8 mouse cellular contexts compared by ENCODE assay signal in genomic region chr8:84197922-84198774, GRCm38 (mm10). TPM values are rescaled to one million over a fixed set of nuclear protein-coding genes. Genes with fewer than 3 reads are reported as not detected.
DNase-seq lines count a peak whose midpoint lies in the region; ATAC-seq and TF ChIP-seq lines count a peak whose summit lies in the region.

No protein-coding gene starts in this region.

- peaks cover 59% of the 10 kb centered on the region for H3K4me1 ChIP-seq in embryonic facial prominence, embryonic 13.5 days
- H3K4me1 ChIP-seq in limb, embryonic 14.5 days (ENCODE audit: control insufficient read depth, insufficient read depth, low read length) = peaks cover 46% of the 10 kb centered on the region
- peaks cover 38% of the 10 kb centered on the region for H3K4me1 ChIP-seq in midbrain, embryonic 15.5 days
- H3K4me1 ChIP-seq in spleen, adult 2 months (ENCODE audit: control insufficient read depth, insufficient read depth, insufficient read length) = peaks cover 28% of the 10 kb centered on the region

- H3K36me3 ChIP-seq in embryonic facial prominence, embryonic 13.5 days = no peaks in the 10 kb centered on the region
- no peaks in the 10 kb centered on the region for H3K36me3 ChIP-seq in limb, embryonic 14.5 days (ENCODE audit: control insufficient read depth, insufficient read depth, low read length)
- no peaks in the 10 kb centered on the region for H3K36me3 ChIP-seq in midbrain, embryonic 15.5 days (replicated peaks)
- no peaks in the 10 kb centered on the region for H3K36me3 ChIP-seq in spleen, adult 2 months (ENCODE audit: control insufficient read depth, insufficient read depth, low read length)

- H3K9ac ChIP-seq in embryonic facial prominence, embryonic 13.5 days = peak overlapping the region; percentile 51
- peak overlapping the region; percentile 74 for H3K9ac ChIP-seq in limb, embryonic 14.5 days (ENCODE audit: low read depth, low read length, severe bottlenecking)
- peak overlapping the region; percentile 11 for H3K9ac ChIP-seq in midbrain, embryonic 15.5 days

- WGBS in embryonic facial prominence, embryonic 13.5 days = 2% methylated on average over 30 of the region's 30 CpGs
- 2% methylated on average over 30 of the region's 30 CpGs for WGBS in limb, embryonic 14.5 days
- WGBS in midbrain, embryonic 15.5 days = 3% methylated on average over 30 of the region's 30 CpGs
- whole genome bisulfite sequencing in spleen, adult 2 months = 3% methylated on average over 30 of the region's 30 CpGs

- H3K4me2 ChIP-seq in embryonic facial prominence, embryonic 13.5 days = peak overlapping the region; percentile 66
- peak overlapping the region; percentile 75 for H3K4me2 ChIP-seq in limb, embryonic 14.5 days (replicated peaks; ENCODE audit: low read depth, low read length, severe bottlenecking)
- H3K4me2 ChIP-seq in midbrain, embryonic 15.5 days = peak overlapping the region; percentile 76

- H3K27ac ChIP-seq in embryonic facial prominence, embryonic 13.5 days = peak overlapping the region; percentile 99
- H3K27ac ChIP-seq in limb, embryonic 14.5 days (replicated peaks; ENCODE audit: low read depth, low read length) = peak overlapping the region; percentile 99
- peak overlapping the region; percentile 77 for H3K27ac ChIP-seq in midbrain, embryonic 15.5 days
- H3K27ac ChIP-seq in spleen, adult 2 months (ENCODE audit: insufficient read depth, low read length) = peak overlapping the region; percentile 88

- no peaks in the 10 kb centered on the region for H3K9me3 ChIP-seq in embryonic facial prominence, embryonic 13.5 days
- H3K9me3 ChIP-seq in limb, embryonic 14.5 days (ENCODE audit: control insufficient read depth, low read length) = no peaks in the 10 kb centered on the region
- no peaks in the 10 kb centered on the region for H3K9me3 ChIP-seq in midbrain, embryonic 15.5 days

- DNase-seq in cerebellum, postnatal 14 days = peak; percentile 52 to 54
- DNase-seq in cerebellum, adult 9-10 months = no peak
- DNase-seq in heart, adult 18-20 months = peak; percentile 95 to 97
- peak; percentile 82 for DNase-seq in kidney, adult 18-20 months
- DNase-seq in limb, embryonic 14.5 days (ENCODE audit: low spot score) = peak; percentile 94
- DNase-seq in spleen, adult 2 months (ENCODE audit: low read depth in 1 of 2, low spot score in 2 of 2) = peak; percentile 93 to 98

- peak overlapping the region; percentile 56 for H3K4me3 ChIP-seq in embryonic facial prominence, embryonic 13.5 days
- H3K4me3 ChIP-seq in limb, embryonic 14.5 days (replicated peaks; ENCODE audit: low read length) = peak overlapping the region; percentile 58
- peak overlapping the region; percentile 50 for H3K4me3 ChIP-seq in midbrain, embryonic 15.5 days
- peak overlapping the region; percentile 58 for H3K4me3 ChIP-seq in spleen, adult 2 months (ENCODE audit: extremely low read depth, insufficient read depth, insufficient read length)

- ATAC-seq in embryonic facial prominence, embryonic 13.5 days (ENCODE audit: insufficient number of reproducible peaks, insufficient read depth, low FRiP score, low TSS enrichment, low read depth) = peak; percentile 63
- peak; percentile 78 for ATAC-seq in limb, embryonic 14.5 days (ENCODE audit: low FRiP score, low read depth)
- ATAC-seq in midbrain, embryonic 15.5 days (replicated peaks) = peak; percentile 84

- no peak for TF ChIP-seq POLR2A in limb, embryonic 14.5 days (IDR thresholded peaks at IDR 0.05; ENCODE audit: borderline replicate concordance, extremely low read depth, insufficient read depth, insufficient read length)
- TF ChIP-seq POLR2A in spleen, adult 2 months (IDR thresholded peaks at IDR 0.05; ENCODE audit: low read depth, low read length) = no peak

- TF ChIP-seq CTCF in spleen, adult 2 months (IDR thresholded peaks at IDR 0.05; ENCODE audit: extremely low read depth, insufficient read depth, insufficient read length, insufficient replicate concordance) = no peak

- no peaks in the 10 kb centered on the region for H3K27me3 ChIP-seq in embryonic facial prominence, embryonic 13.5 days
- H3K27me3 ChIP-seq in limb, embryonic 14.5 days (ENCODE audit: control insufficient read depth, insufficient read depth, low read length) = no peaks in the 10 kb centered on the region
- peaks cover 16% of the 10 kb centered on the region for H3K27me3 ChIP-seq in midbrain, embryonic 15.5 days (replicated peaks)
- H3K27me3 ChIP-seq in spleen, adult 2 months (ENCODE audit: control insufficient read depth, insufficient read depth, low read length) = no peaks in the 10 kb centered on the region

RNA-seq across cellular contexts. Expression of gene Nanos3, which starts 13.1 kb away (rescaled TPM):
- 2.9 and 5.2 TPM in 2 replicates for polyA plus RNA-seq in embryonic facial prominence, embryonic 13.5 days (2015; fragmentation: Nextera tagmentation; extraction: Ambion mirVana)
- 1 to 10 TPM in 1 of 2 experiments, not detected in 1; 1.2 TPM for total RNA-seq in heart, adult 18-20 months (2021)
- polyA plus RNA-seq in limb, embryonic 14.5 days (2012; rRNA removed) = 3.0 and 4.8 TPM in 2 replicates
- 5.4 and 5.8 TPM in 2 replicates for polyA plus RNA-seq in limb, embryonic 14.5 days (2014; fragmentation: Nextera tagmentation; extraction: Ambion mirVana)
- 8.1 and 8.5 TPM in 2 replicates for polyA plus RNA-seq in midbrain, embryonic 15.5 days (2015; fragmentation: Nextera tagmentation; extraction: Ambion mirVana)
- polyA plus RNA-seq in spleen, adult 2 months (2012; rRNA removed) = 1.2 TPM in 1 of 2 replicates, not detected in the other

RNA-seq across cellular contexts. Expression of gene Zswim4, which starts 38.7 kb away (rescaled TPM):
- polyA plus RNA-seq in embryonic facial prominence, embryonic 13.5 days (2015; fragmentation: Nextera tagmentation; extraction: Ambion mirVana) = 19.6 and 22.6 TPM in 2 replicates
- 1 to 10 TPM; 6.4 to 6.6 TPM for total RNA-seq in heart, adult 18-20 months (2021)
- polyA plus RNA-seq in limb, embryonic 14.5 days (2012; rRNA removed) = 23.8 and 35.1 TPM in 2 replicates
- polyA plus RNA-seq in limb, embryonic 14.5 days (2014; fragmentation: Nextera tagmentation; extraction: Ambion mirVana) = 13.9 and 17.1 TPM in 2 replicates
- polyA plus RNA-seq in midbrain, embryonic 15.5 days (2015; fragmentation: Nextera tagmentation; extraction: Ambion mirVana) = 33.2 and 33.3 TPM in 2 replicates
- 11.3 and 17.5 TPM in 2 replicates for polyA plus RNA-seq in spleen, adult 2 months (2012; rRNA removed)

RNA-seq across cellular contexts. Expression of gene 4930432K21Rik, which starts 50.3 kb away (rescaled TPM):
- 1.4 and 1.8 TPM in 2 replicates for polyA plus RNA-seq in embryonic facial prominence, embryonic 13.5 days (2015; fragmentation: Nextera tagmentation; extraction: Ambion mirVana)
- total RNA-seq in heart, adult 18-20 months (2021) = under 1 TPM; 0.35 to 0.59 TPM
- polyA plus RNA-seq in limb, embryonic 14.5 days (2012; rRNA removed) = 1.7 TPM in 2 replicates
- 0.44 and 0.72 TPM in 2 replicates for polyA plus RNA-seq in limb, embryonic 14.5 days (2014; fragmentation: Nextera tagmentation; extraction: Ambion mirVana)
- 2.5 and 2.9 TPM in 2 replicates for polyA plus RNA-seq in midbrain, embryonic 15.5 days (2015; fragmentation: Nextera tagmentation; extraction: Ambion mirVana)
- 1.4 TPM in 2 replicates for polyA plus RNA-seq in spleen, adult 2 months (2012; rRNA removed)

RNA-seq across cellular contexts. Expression of gene Cc2d1a, which starts 50.4 kb away (rescaled TPM):
- polyA plus RNA-seq in embryonic facial prominence, embryonic 13.5 days (2015; fragmentation: Nextera tagmentation; extraction: Ambion mirVana) = 28.2 and 30.7 TPM in 2 replicates
- 10 to 100 TPM; 10.9 to 13.0 TPM for total RNA-seq in heart, adult 18-20 months (2021)
- 30.9 and 34.3 TPM in 2 replicates for polyA plus RNA-seq in limb, embryonic 14.5 days (2012; rRNA removed)
- 21.6 and 22.9 TPM in 2 replicates for polyA plus RNA-seq in limb, embryonic 14.5 days (2014; fragmentation: Nextera tagmentation; extraction: Ambion mirVana)
- polyA plus RNA-seq in midbrain, embryonic 15.5 days (2015; fragmentation: Nextera tagmentation; extraction: Ambion mirVana) = 52.5 and 53.3 TPM in 2 replicates
- polyA plus RNA-seq in spleen, adult 2 months (2012; rRNA removed) = 21.0 and 26.6 TPM in 2 replicates

RNA-seq across cellular contexts. Expression of gene D8Ertd738e, which starts 51.4 kb away (rescaled TPM):
- 318 and 344 TPM in 2 replicates for polyA plus RNA-seq in embryonic facial prominence, embryonic 13.5 days (2015; fragmentation: Nextera tagmentation; extraction: Ambion mirVana)
- 100 to 1,000 TPM; 213 to 219 TPM for total RNA-seq in heart, adult 18-20 months (2021)
- 173 and 221 TPM in 2 replicates for polyA plus RNA-seq in limb, embryonic 14.5 days (2012; rRNA removed)
- 374 and 380 TPM in 2 replicates for polyA plus RNA-seq in limb, embryonic 14.5 days (2014; fragmentation: Nextera tagmentation; extraction: Ambion mirVana)
- 225 and 244 TPM in 2 replicates for polyA plus RNA-seq in midbrain, embryonic 15.5 days (2015; fragmentation: Nextera tagmentation; extraction: Ambion mirVana)
- polyA plus RNA-seq in spleen, adult 2 months (2012; rRNA removed) = 68.3 and 88.3 TPM in 2 replicates

Comparison
In these comparisons a context has a peak if more than half of its experiments do, and no peak if none do; other contexts are left out.
1. H3K9ac ChIP-seq: peak in every context shown above with its lines; median percentile 74 in limb, embryonic 14.5 days; 51 in embryonic facial prominence, embryonic 13.5 days; 11 in midbrain, embryonic 15.5 days.